Mouse (Mus musculus) bone marrow macrophage, adult 2 months (primary cell): ENCODE results near the gene Dlk1.

Experiments used
- CTCF ChIP-seq: IDR thresholded peaks from 2 replicates; pipeline ENCODE4 v1.5.1; 2012; ENCODE audit warnings: low read depth, mild to moderate bottlenecking, low read length, moderate library complexity
- POLR2A ChIP-seq: IDR thresholded peaks from 2 replicates; pipeline ENCODE4 v1.6.1; 2012; ENCODE audit warnings: mild to moderate bottlenecking, low read depth, low read length, borderline replicate concordance

GRCm38 (mm10) chr12:109437559-109438350 is 14.9 kb upstream of the Dlk1 start:
- no peak for TF ChIP-seq POLR2A
- peak; percentile 18; the same call in 1 of the 2 replicates for TF ChIP-seq CTCF
